Mouse (Mus musculus) myocyte (in vitro differentiated cells): Measurements from ENCODE around the gene Fam221a. TPM values are rescaled to one million over a fixed set of nuclear protein-coding genes. Genes with fewer than 3 reads are reported as not detected.

Experiments used
- H3K27me3 ChIP-seq: one replicate; pipeline ENCODE4 v1.6.1; 2011; ENCODE audit not compliant: control insufficient read depth, insufficient read depth, insufficient read length
- H3K36me3 ChIP-seq: one replicate; pipeline ENCODE4 v1.6.1; 2011; ENCODE audit not compliant: control insufficient read depth, insufficient read depth
- H3K4me2 ChIP-seq: one replicate; pipeline ENCODE4 v1.6.1; 2011; ENCODE audit warnings: low read depth, control low read depth
- H3K4me3 ChIP-seq: one replicate; pipeline ENCODE4 v1.5.1; 2011; ENCODE audit warnings: mild to moderate bottlenecking, control low read depth, moderate library complexity
- H3K79me2 ChIP-seq: one replicate; pipeline ENCODE4 v1.6.1; 2011; ENCODE audit not compliant: control insufficient read depth, insufficient read depth
- H3ac ChIP-seq: one replicate; pipeline ENCODE4 v1.6.1; 2011; ENCODE audit not compliant: control insufficient read depth, insufficient read length
- CEBPB ChIP-seq: IDR thresholded peaks from 2 replicates; pipeline ENCODE4 v1.6.1; 2011; ENCODE audit warnings: mild to moderate bottlenecking, moderate library complexity; ENCODE audit not compliant: poor library complexity, insufficient read depth, severe bottlenecking
- E2F4 ChIP-seq: IDR thresholded peaks from one replicate; pipeline ENCODE4 v1.6.1; 2011; ENCODE audit warnings: mild to moderate bottlenecking, control low read depth, moderate library complexity; ENCODE audit not compliant: insufficient read depth
- MAX ChIP-seq: IDR thresholded peaks from one replicate; pipeline ENCODE4 v1.6.1; 2011; ENCODE audit warnings: low read depth, mild to moderate bottlenecking, control low read depth
- MYOD1 ChIP-seq, 3 experiments: IDR thresholded peaks; one replicate each; pipeline ENCODE4 v1.6.1; 2011; ENCODE audit warnings: control low read depth in 2 of 3, low read depth in 2 of 3, mild to moderate bottlenecking in 2 of 3, moderate library complexity in 1 of 3; ENCODE audit not compliant: insufficient read length in 2 of 3, control insufficient read depth in 1 of 3
- MYOG ChIP-seq, 3 experiments: IDR thresholded peaks; one replicate each; pipeline ENCODE4 v1.6.1; 2011; ENCODE audit warnings: control low read depth in 2 of 3, low read depth in 2 of 3, mild to moderate bottlenecking in 2 of 3; ENCODE audit not compliant: insufficient read length in 2 of 3, control insufficient read depth in 1 of 3, insufficient read depth in 1 of 3
- POLR2A ChIP-seq: IDR thresholded peaks from one replicate; pipeline ENCODE4 v1.6.1; 2011; ENCODE audit warnings: low read depth, mild to moderate bottlenecking, control low read depth, moderate library complexity; ENCODE audit not compliant: insufficient read length
- POLR2AphosphoS2 ChIP-seq: IDR thresholded peaks from one replicate; pipeline ENCODE4 v1.6.1; 2011; ENCODE audit warnings: low read depth, control low read depth; ENCODE audit not compliant: insufficient read length
- REST ChIP-seq: IDR thresholded peaks from one replicate; pipeline ENCODE4 v1.6.1; 2011; ENCODE audit warnings: mild to moderate bottlenecking, control low read depth, moderate library complexity; ENCODE audit not compliant: insufficient read depth, insufficient read length
- SRF ChIP-seq: IDR thresholded peaks from one replicate; pipeline ENCODE4 v1.6.1; 2011; ENCODE audit warnings: low read depth; ENCODE audit not compliant: control insufficient read depth, insufficient read length
- TCF12 ChIP-seq: IDR thresholded peaks from one replicate; pipeline ENCODE4 v1.6.1; 2011; ENCODE audit warnings: mild to moderate bottlenecking, control low read depth; ENCODE audit not compliant: poor library complexity, insufficient read depth, severe bottlenecking
- TCF3 ChIP-seq: IDR thresholded peaks from one replicate; pipeline ENCODE4 v1.6.1; 2011; ENCODE audit warnings: low read depth, control low read depth; ENCODE audit not compliant: insufficient read length
- USF1 ChIP-seq: IDR thresholded peaks from one replicate; pipeline ENCODE4 v1.6.1; 2011; ENCODE audit warnings: low read depth, mild to moderate bottlenecking, control low read depth, moderate library complexity
- polyA plus RNA-seq: library from polyadenylated mRNA; unstranded; fragments of >200 nt; fragmentation: generic; extraction: Trizol; gene quantifications from one replicate; pipeline ENCODE4 v1.2.1, GENCODE M21; 2012; ENCODE audit warnings: missing spikeins

Fam221a gene
- polyA plus RNA-seq, 1 experiment = 0.85 TPM

DNA sequence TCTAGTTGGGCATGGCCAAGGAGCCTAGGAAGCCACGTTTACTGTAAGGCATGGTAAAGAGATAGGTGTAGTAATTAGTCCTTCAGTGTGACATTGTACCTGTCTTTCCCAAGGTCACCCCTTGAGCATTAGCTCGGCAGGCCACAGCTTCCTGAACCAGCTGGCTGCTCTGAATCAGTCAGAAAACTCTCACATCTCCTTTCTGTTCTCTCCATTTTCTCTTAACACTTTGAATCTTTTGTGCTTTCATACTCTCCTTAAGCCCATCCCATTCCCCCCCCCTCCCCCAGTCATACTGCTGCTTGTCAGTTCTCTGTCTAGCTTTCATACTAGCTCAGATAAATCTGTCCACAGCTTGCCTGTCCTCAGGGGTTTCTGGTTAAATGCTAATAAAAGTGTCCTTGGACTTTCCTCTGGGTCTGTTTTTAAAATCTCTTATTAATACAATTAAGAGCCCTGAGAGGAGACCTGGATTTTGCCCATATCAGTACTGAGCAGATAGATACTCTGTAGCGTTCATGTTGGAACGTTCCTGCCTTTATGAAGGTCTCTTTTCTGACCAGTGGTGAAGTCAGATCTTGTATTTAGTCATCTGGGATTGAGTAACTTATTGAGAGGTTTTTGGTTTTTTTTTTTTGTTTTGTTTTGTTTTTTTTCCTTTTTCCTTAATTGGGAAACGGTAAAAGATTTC lies 36.0 kb upstream of the Fam221a start:
- H3K27me3 ChIP-seq = no peaks in the 10 kb centered on the region
- TF ChIP-seq USF1 (no peak), SRF (no peak), REST (no peak), E2F4 (no peak), TCF12 (no peak), MAX (no peak), CEBPB (no peak), POLR2A (no peak), MYOD1 (IDR thresholded peaks at IDR 0.05; ENCODE audit: control insufficient read depth in 1 of 3, insufficient read length in 2 of 3, low read depth in 2 of 3) (no peak)
- no peak overlapping the region for H3K4me2 ChIP-seq
- H3K79me2 ChIP-seq = no peaks in the 10 kb centered on the region
- H3K36me3 ChIP-seq = no peaks in the 10 kb centered on the region
- H3K4me3 ChIP-seq = no peak overlapping the region
- H3ac ChIP-seq = no peak overlapping the region

DNA sequence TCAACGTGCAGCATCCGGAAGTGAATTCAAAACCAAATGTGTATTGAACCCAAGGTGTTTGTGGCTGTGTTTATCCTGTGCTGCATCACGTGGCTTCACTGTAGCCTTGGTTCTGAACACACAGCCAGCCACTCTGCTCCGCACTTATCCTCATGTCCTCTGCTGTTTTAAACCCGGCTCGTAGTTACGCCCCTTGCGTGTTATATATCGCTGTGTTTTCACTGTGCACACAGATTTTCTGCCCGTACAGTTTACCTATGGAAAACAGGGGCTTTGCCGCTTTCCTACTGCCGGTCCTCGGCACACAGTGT lies 35.5 kb upstream of the Fam221a start:
- TF ChIP-seq E2F4 = no peak
- TF ChIP-seq CEBPB = no peak
- no peak for TF ChIP-seq USF1
- TF ChIP-seq TCF3 = no peak
- no peak for TF ChIP-seq REST
- TF ChIP-seq TCF12 = no peak
- no peak overlapping the region for H3K4me2 ChIP-seq
- no peaks in the 10 kb centered on the region for H3K27me3 ChIP-seq
- no peaks in the 10 kb centered on the region for H3K79me2 ChIP-seq
- H3K4me3 ChIP-seq = no peak overlapping the region
- no peak overlapping the region for H3ac ChIP-seq
- no peaks in the 10 kb centered on the region for H3K36me3 ChIP-seq

DNA sequence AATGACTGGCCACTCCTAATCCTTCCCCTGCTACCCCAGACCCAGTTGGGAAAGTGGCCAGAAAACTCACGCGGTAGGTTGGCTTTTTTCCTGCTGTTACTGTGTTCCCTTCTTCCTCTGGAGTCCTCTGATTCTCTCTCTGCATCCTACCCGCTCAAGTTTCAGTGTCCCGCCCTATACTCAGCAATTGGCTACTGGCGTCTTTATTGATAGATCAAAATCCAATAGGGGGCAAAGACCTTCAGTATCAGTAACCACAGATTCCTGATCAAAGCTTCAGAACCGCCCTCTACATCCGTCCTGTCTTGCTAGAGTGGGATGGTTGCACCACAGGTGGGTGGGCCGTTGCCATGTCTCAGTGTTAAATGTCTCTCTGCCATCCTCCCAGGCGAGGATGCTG lies 29.0 kb upstream of the Fam221a start:
- H3K27me3 ChIP-seq = no peaks in the 10 kb centered on the region
- TF ChIP-seq REST (no peak), MAX (no peak), TCF3 (no peak), POLR2A (no peak), MYOD1 (IDR thresholded peaks at IDR 0.05; ENCODE audit: control insufficient read depth in 1 of 3, insufficient read length in 2 of 3, low read depth in 2 of 3) (no peak), E2F4 (no peak), USF1 (no peak), MYOG (IDR thresholded peaks at IDR 0.05; ENCODE audit: control insufficient read depth in 1 of 3, insufficient read depth in 1 of 3, insufficient read length in 2 of 3, low read depth in 2 of 3) (no peak), TCF12 (no peak), SRF (no peak), CEBPB (no peak), POLR2AphosphoS2 (no peak)
- H3K4me3 ChIP-seq = no peak overlapping the region
- no peak overlapping the region for H3K4me2 ChIP-seq
- H3K79me2 ChIP-seq = no peaks in the 10 kb centered on the region
- H3K36me3 ChIP-seq = no peaks in the 10 kb centered on the region
- no peak overlapping the region for H3ac ChIP-seq

DNA sequence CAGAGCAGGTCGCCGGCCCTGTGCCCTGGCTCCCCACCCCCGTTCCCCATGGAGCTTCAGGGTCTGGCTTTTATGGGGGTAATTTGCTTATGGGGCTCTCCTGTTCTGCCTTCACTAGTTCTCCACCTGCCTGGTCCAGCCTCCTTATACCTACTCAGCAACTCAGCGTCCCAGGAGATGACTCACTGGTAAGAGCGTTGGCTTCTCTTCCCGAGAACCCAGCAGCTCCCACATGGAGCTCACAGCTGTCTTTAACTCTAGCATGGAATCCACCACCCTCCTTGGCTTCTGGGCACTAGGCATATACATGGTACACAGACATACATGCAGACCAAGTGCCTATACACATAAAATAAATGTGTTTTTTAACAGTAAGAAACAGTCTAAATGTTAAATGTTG lies 28.4 kb upstream of the Fam221a start:
- TF ChIP-seq SRF (no peak), TCF12 (no peak), POLR2AphosphoS2 (no peak), TCF3 (no peak), REST (no peak), MYOD1 (IDR thresholded peaks at IDR 0.05; ENCODE audit: control insufficient read depth in 1 of 3, insufficient read length in 2 of 3, low read depth in 2 of 3) (no peak), MAX (no peak), POLR2A (no peak), MYOG (IDR thresholded peaks at IDR 0.05; ENCODE audit: control insufficient read depth in 1 of 3, insufficient read depth in 1 of 3, insufficient read length in 2 of 3, low read depth in 2 of 3) (no peak), CEBPB (no peak), E2F4 (no peak), USF1 (no peak)
- Histone ChIP-seq H3ac (no peak overlapping the region), H3K4me3 (no peak overlapping the region), H3K79me2 (no peaks in the 10 kb centered on the region), H3K36me3 (no peaks in the 10 kb centered on the region), H3K27me3 (no peaks in the 10 kb centered on the region), H3K4me2 (no peak overlapping the region)

DNA sequence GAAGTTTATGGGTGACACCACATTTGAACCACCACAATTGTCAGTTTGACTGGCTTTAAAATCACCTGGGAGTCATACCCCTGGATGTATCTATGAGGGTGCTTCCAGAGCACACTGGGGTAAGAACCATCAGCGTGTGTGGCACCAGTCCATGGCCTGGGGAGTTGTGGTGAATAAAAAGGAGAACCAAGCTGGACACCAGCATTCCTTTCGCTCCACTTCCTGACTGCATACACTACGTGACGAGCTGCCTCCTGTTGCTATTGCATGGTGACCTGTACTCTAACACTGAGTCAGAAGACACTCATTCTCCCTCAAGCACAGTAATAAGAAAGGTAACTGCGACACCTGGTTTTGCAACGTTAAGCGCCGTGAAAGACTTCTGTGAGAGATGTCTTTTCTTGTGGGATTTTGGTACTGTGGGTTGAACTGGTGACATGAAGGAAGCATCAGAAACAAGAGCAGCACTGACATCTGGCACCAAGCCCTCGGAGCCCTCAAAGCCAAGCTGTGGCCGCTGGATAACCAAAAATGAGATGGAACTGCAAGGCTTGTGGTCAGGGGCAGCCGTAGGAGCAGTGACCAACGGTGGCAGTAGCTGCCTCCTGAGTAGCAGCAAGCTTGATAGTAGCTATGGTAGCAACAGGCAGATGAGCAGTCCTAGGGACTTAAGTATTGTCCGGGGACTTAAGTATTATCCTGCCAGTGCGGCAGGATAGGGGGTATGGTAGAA lies 23.6 kb upstream of the Fam221a start:
- TF ChIP-seq POLR2AphosphoS2 (no peak), SRF (no peak), TCF12 (no peak), TCF3 (no peak), MYOG (IDR thresholded peaks at IDR 0.05; ENCODE audit: control insufficient read depth in 1 of 3, insufficient read depth in 1 of 3, insufficient read length in 2 of 3, low read depth in 2 of 3) (no peak), MAX (no peak), REST (no peak), MYOD1 (IDR thresholded peaks at IDR 0.05; ENCODE audit: control insufficient read depth in 1 of 3, insufficient read length in 2 of 3, low read depth in 2 of 3) (no peak), USF1 (no peak), CEBPB (no peak), POLR2A (no peak), E2F4 (no peak)
- Histone ChIP-seq H3K4me3 (no peak overlapping the region), H3K27me3 (no peaks in the 10 kb centered on the region), H3ac (no peak overlapping the region), H3K4me2 (no peak overlapping the region), H3K79me2 (no peaks in the 10 kb centered on the region), H3K36me3 (no peaks in the 10 kb centered on the region)
